Comparison of ENCODE assay signal across 8 mouse cellular contexts in genomic region chr8:126833006-126833405, GRCm38 (mm10).
DNase-seq lines count a peak whose midpoint lies in the region; ATAC-seq and TF ChIP-seq lines count a peak whose summit lies in the region.

No protein-coding gene starts in this region.

- DNase-seq in left cerebral cortex, adult 2 months (ENCODE audit: extremely low spot score in 1 of 2, low spot score in 2 of 2), result no peak
- no peak for DNase-seq in left cerebral cortex, adult 9 months (ENCODE audit: low spot score in 2 of 2)
- DNase-seq in lung, postnatal 4 days, result peak; percentile 45 to 46
- DNase-seq in natural killer cell, adult 2 months (ENCODE audit: low spot score in 2 of 2), result no peak
- no peak for DNase-seq in left cerebral cortex, adult 11 months (ENCODE audit: low spot score)
- DNase-seq in cerebellum, postnatal 25 days, result no peak

- 13% methylated on average over 5 of the region's 5 CpGs for whole genome bisulfite sequencing in intestine, embryonic 15.5 days

- H3K36me3 ChIP-seq in intestine, embryonic 15.5 days, result no peaks in the 10 kb centered on the region

- ATAC-seq in intestine, embryonic 15.5 days, result no peak

- H3K4me3 ChIP-seq in left cerebral cortex, adult 2 months, result no peak overlapping the region
- H3K4me3 ChIP-seq in cortical plate, adult 2 months (ENCODE audit: insufficient read depth, low read length), result no peak overlapping the region
- no peak overlapping the region for H3K4me3 ChIP-seq in intestine, embryonic 15.5 days (replicated peaks)

- peak overlapping the region; percentile 56 for H3K27ac ChIP-seq in left cerebral cortex, adult 2 months
- H3K27ac ChIP-seq in cortical plate, adult 2 months (ENCODE audit: insufficient read depth, low read length), result peak overlapping the region; percentile 36
- peak overlapping the region; percentile 88 for H3K27ac ChIP-seq in intestine, embryonic 15.5 days

- no peak overlapping the region for H3K9ac ChIP-seq in intestine, embryonic 15.5 days

- H3K4me1 ChIP-seq in cortical plate, adult 2 months (ENCODE audit: control insufficient read depth, insufficient read depth, low read length), result peaks cover 11% of the 10 kb centered on the region
- H3K4me1 ChIP-seq in intestine, embryonic 15.5 days (replicated peaks), result peaks cover 55% of the 10 kb centered on the region

- H3K9me3 ChIP-seq in intestine, embryonic 15.5 days, result no peaks in the 10 kb centered on the region

- intact Hi-C loops in left cerebral cortex, adult 2 months (cut with DNase I), result no loop called here

- no peak for TF ChIP-seq POLR2A in cortical plate, adult 2 months (IDR thresholded peaks at IDR 0.05; ENCODE audit: extremely low read depth, insufficient read depth, low read length)

- no peaks in the 10 kb centered on the region for H3K27me3 ChIP-seq in intestine, embryonic 15.5 days (replicated peaks)

- 0 out of 2 replicates have a peak overlapping the region, but pooled peaks have one; percentile 6 for H3K4me2 ChIP-seq in intestine, embryonic 15.5 days (replicated peaks)

- TF ChIP-seq CTCF in left cerebral cortex, adult 2 months (IDR thresholded peaks at IDR 0.05), result no peak
- no peak for TF ChIP-seq CTCF in cortical plate, adult 2 months (IDR thresholded peaks at IDR 0.05; ENCODE audit: extremely low read depth, insufficient read depth, low read length)

Comparison
In these comparisons a context has a peak if more than half of its experiments do, and no peak if none do; other contexts are left out.
1. DNase-seq: peak in lung, postnatal 4 days (2 of 2); none in left cerebral cortex, adult 2 months (0 of 2), left cerebral cortex, adult 9 months (0 of 2), natural killer cell, adult 2 months (0 of 2), left cerebral cortex, adult 11 months (single experiment) and cerebellum, postnatal 25 days (0 of 2).
2. H3K27ac ChIP-seq: peak in every context shown above with its lines; median percentile 88 in intestine, embryonic 15.5 days; 56 in left cerebral cortex, adult 2 months; 36 in cortical plate, adult 2 months.